Mouse (Mus musculus) cerebellum, adult 11-12 months (tissue): Measurements from ENCODE around the gene Cacna1s.
A peak's percentile ranks its signal among the peaks of the same experiment; 100 is the strongest.

Experiments used
- DNase-seq: peaks from one replicate; pipeline ENCODE4 v3.0.0; 2022

Cacna1s gene

GRCm38 (mm10) chr1:136052547-136052946 is at the start of gene Cacna1s:
Gene Cacna1s (plus strand): TSS chr1:136052750.
- no peak for DNase-seq

DNA sequence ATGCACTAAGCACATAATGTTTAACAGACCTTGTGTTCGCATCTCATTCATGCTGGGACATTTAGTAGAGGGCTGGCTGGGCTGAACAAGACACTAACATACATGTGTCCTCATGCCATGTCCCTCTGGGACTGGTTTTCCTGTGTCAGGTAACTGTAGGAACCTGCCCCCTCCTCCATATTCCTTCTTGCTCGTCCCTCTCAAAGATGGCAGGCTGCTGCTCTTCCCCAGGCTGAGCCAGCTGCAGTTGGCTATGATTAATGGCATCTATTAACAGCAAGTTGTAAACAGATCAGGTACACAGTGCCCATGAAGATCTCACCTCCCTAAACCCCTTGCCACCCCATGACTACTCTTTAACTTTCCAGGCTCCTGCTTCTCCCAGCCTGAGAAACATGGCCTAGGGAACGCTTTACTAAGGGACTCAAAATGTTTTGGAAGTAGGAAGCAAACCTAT is 46.2 kb upstream of the Cacna1s start, which contains the start of gene Igfn1:
TSS of gene Igfn1 (minus strand) at position 51 of the 457 bp plus-strand sequence.
- no peak for DNase-seq

DNA sequence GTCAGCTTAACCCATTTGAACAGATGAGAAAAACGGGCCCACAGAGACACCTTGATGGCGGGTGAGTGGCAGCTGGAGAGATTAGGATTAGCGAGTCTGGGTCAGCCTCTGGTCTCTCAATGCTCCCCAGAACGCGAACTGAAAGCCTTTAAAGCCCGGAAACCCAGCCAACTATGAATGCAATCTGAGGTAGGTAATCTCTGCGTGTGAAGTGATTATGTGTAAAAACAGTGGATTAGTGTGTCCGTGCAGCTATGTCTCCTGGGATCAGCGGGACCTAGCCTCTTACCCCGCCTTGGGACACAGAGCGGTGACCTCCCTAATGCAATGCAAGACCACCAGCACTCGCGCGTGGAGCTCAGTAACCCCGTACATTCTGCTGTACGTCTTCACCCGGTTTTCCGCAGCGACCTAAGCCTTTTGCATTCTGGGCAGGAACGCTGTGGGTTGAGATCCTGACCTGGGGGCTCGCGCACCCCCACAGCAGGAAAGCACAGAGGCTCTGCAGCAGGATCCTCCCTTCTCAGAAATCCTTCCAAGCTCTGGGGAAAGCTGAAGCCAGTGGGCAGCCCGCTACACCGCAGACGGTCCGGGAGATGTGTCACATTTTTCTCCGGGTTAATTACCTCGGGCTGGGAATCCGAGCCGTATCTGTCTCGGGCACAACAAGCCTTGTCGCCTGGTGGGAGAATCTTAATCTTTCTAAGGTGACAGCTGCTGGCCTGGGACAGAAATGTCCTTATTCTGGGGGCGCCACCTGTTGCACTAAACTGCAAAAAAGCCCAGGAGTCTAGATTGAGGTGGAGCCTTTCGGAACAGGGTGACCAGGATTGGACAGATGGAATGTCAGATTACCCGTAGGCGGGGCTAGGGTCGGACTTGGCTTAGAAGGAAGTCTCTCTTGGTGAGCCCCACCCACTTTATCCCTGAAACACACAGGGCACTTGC is 45.1 kb upstream of the Cacna1s start, which contains the start of gene Tmem9:
TSS of gene Tmem9 (plus strand) at position 940 of the 948 bp plus-strand sequence.
- DNase-seq = no peak

GRCm38 (mm10) chr1:136008159-136008533 is 44.4 kb upstream of the Cacna1s start:
- no peak for DNase-seq

GRCm38 (mm10) chr1:136010247-136010646 is 42.3 kb upstream of the Cacna1s start:
- DNase-seq = no peak

- DNase-seq = no peak
Measured at GRCm38 (mm10) chr1:136013513-136013912, 39.0 kb upstream of the Cacna1s start.

- DNase-seq = no peak
Measured at GRCm38 (mm10) chr1:136014796-136015502, 37.6 kb upstream of the Cacna1s start.

DNA sequence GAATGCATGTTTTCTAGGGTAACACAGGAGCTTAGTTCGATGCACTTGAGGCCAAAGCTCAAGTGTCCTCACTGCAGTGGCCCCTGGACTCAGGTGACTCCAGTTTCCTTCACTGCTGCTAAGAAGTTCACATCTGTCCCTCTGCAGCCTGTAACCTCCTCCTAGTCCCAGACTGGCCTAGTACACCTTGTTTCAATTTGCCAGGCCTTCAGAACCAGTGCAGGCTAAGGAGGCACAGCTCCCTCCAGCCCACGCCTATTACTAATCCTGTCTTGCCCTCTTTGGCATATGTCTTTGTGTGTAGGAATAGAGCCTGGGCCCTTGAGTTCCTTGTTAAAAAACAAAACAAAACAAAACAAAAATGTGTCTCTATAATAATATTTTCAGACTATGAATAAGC is 35.2 kb upstream of the Cacna1s start:
- peak; percentile 19 for DNase-seq

GRCm38 (mm10) chr1:136017907-136018313 is 34.6 kb upstream of the Cacna1s start:
- peak; percentile 94 for DNase-seq

GRCm38 (mm10) chr1:136018390-136019189 is 34.0 kb upstream of the Cacna1s start:
- peak; percentile 67 for DNase-seq

- no peak for DNase-seq
Measured at GRCm38 (mm10) chr1:136030201-136030600, 22.3 kb upstream of the Cacna1s start.

GRCm38 (mm10) chr1:136031697-136032096 is 20.9 kb upstream of the Cacna1s start:
- DNase-seq = no peak

GRCm38 (mm10) chr1:136032961-136033360 is 19.6 kb upstream of the Cacna1s start:
- no peak for DNase-seq

DNA sequence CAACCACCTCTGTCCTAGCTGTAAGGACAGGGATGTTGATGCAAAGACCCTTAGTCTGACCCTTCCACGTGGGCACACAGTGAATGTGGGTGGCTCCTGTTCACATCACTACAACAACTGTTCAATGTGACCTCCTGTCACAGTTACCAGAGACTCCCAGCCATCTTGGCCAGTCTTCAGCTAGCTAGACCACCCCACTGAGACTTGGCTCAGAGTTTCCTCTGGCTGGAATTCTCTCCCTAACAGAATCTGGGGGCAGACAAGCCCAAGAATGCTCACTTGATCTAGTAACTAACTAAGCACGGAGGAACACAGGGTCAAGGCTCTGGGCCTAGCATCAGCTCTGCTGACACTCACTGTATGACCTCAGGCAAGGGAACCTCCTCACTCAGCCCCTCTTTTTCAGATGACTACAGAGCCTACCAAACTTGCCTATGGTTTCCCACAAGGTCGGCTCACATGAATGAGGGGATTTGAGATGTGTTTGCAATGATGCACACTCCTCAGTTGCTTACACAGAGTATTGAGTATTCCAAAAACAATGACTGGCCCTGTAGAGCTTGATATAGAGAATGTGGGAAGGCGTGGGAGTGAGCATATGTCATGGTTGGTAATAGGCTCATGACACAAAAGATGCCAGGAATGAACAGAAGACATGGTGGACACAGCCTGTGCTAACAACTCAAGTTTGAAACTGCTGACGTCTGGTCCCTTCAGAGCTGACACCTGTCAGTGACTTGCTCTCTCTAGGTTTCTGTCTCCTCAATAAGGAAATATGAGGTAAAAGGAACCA is 13.6 kb upstream of the Cacna1s start:
- no peak for DNase-seq

DNA sequence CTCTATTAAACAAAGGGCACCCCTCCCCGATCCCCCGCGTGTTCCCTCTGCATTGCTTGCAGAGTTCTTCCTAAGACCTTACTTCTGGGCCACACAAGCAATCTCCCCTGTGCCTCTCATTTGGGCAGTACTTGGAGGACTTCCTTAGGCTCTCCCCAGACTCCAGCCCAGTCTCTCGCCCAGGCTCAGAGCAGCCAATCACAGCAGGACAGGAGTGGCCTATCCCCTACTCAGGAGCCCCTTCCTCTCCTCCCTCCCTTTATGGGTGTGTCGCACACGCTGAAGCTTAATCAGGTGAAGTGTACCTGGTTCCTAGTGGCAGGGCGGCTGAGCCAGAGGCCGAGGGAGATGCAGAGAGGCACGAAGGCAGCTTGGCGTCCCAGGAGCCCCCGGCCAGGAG is 12.1 kb upstream of the Cacna1s start:
- no peak for DNase-seq

DNA sequence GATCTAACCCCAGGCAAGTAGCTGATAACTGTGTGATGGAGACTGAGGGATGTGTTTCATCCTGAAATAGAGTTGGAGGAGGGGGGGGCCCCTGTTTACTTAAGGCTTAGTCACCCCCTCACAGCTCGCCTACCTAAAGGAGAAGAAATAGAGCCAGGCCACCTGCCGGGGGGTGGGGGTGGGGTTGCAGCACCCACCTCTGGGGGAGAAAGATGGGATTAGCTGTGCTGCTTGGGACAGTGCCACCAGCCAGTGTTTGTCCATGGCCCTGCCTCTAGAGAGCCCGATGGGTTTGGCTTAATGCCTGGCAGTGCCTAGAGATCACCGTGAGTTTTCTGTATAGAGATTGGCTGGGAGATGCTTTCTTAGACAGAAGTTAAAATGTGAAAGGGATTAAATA is 11.7 kb upstream of the Cacna1s start:
- DNase-seq = no peak

DNA sequence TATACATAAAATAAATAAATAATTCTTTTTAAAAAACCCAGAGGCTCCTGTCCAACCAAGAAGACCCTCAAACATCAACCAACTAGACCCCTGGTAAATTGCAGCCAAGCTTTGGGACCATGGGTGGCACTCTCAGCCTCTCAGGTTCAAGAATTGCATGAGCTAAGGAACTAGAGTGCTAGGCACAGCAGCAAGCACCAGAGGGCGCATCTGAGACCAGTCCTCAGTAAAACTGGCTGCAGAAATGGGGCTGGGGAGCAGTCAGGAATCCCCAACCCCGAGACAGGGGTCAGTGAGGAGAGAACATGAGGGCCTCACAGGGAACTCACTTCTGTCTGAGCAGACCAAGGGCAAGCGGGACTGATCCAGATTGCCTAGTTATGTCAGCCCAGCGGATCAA is 6.8 kb upstream of the Cacna1s start:
- DNase-seq = no peak

DNA sequence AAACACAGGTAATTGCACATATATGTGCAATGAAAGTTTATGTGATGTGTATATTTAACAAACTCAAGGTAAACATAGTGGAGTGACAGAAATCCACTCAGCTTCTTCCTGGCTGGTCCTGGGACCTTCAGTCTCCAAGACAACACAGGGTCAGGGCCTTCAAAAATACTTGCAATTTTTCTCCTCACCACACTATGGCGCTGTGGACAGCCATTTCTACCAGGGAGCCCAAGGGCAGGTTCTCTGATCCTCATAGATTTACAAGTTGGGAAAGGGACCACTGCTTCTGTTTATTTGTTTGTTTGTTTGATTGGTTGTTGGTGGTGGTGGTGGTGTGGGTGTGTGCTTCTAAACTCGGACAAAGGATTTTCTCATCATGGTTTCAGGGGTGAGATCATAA is 5.1 kb upstream of the Cacna1s start:
- DNase-seq = no peak

DNA sequence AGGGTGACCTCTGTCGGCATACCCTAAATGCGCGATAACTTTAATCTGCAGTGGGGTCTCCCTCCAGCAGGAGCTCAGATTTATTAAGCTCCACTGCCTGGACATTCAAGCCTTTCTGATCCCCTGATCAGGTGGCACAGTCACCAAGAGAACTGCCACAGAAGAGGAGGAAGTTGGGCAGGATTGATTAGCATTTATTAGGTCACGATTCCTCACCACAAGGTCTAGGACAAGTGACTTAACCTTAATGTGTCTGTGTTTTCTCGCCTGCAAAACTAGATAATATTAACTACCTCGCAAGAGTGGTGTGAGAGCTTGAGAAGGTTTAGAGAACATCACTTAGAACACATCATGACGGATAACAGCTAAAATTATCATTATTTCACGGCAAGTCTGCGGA is 4.7 kb upstream of the Cacna1s start:
- DNase-seq = no peak

- no peak for DNase-seq
Measured at GRCm38 (mm10) chr1:136050312-136051012, 2.1 kb upstream of the Cacna1s start, which contains the start of gene Ascl5. Gene Ascl5 (plus strand): TSS chr1:136050804.

DNA sequence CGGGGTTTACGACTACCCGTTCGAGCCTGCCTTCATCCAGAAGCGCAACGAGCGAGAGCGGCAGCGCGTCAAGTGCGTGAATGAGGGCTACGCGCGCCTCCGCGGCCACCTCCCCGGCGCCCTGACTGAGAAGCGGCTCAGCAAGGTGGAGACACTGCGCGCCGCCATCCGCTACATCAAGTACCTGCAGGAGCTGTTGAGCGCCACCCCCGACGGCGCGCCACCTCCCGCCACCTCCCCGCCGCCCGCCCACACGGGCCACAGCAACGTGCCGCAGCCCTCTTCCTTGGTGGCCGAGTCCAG is 1.6 kb upstream of the Cacna1s start:
- DNase-seq = no peak

- peak; percentile 73 for DNase-seq
Measured at GRCm38 (mm10) chr1:136051465-136051864, 1.1 kb upstream of the Cacna1s start.
